Mouse (Mus musculus) megakaryocyte-erythroid progenitor cell, adult 5-6 weeks (primary cell): ENCODE data around the gene Rcan2. TPM values are rescaled to one million over a fixed set of nuclear protein-coding genes. Genes with fewer than 3 reads are reported as not detected.
"Not testable (repeated sequence)": the region's sequence is repeated elsewhere in the genome, so short reads cannot be mapped to it uniquely, and the experiment has no call there.

ENCODE experiments used
- ATAC-seq: replicated peaks from 2 replicates; pipeline ENCODE4 v1.8.0; 2016; ENCODE audit warnings: mild to moderate bottlenecking, inconsistent platforms; ENCODE audit not compliant: severe bottlenecking, poor library complexity, low FRiP score, low TSS enrichment
- total RNA-seq, 2 experiments: library from RNA; stranded (forward) in 1 of 2; stranded (reverse) in 1 of 2; fragments of 200-1000, 215-1000 nt in 1 of 2; fragments of >200 nt in 1 of 2; fragmentation: Nextera tagmentation in 1 of 2; gene quantifications; 2 replicates each; pipeline ENCODE4 v1.2.3; 2014 to 2017

The Rcan2 gene
- total RNA-seq, 2 experiments from 2014 or later, result not detected

- ATAC-seq, result no peak
These were observed 21.5 kb downstream of the Rcan2 start for GRCm38 (mm10) chr17:43822630-43823029.

GRCm38 (mm10) chr17:43824781-43825410 is 23.7 kb downstream of the Rcan2 start:
- ATAC-seq, result no peak

- ATAC-seq, result not testable (repeated sequence)
These were observed 24.2 kb downstream of the Rcan2 start for GRCm38 (mm10) chr17:43825411-43825785.

- ATAC-seq, result no peak
These were observed 26.1 kb downstream of the Rcan2 start for GRCm38 (mm10) chr17:43827261-43827660.

- no peak for ATAC-seq
These were observed 31.4 kb downstream of the Rcan2 start for GRCm38 (mm10) chr17:43832401-43833124.

GRCm38 (mm10) chr17:43840208-43840607 is 39.1 kb downstream of the Rcan2 start:
- no peak for ATAC-seq

GRCm38 (mm10) chr17:43846714-43847113 is 45.6 kb downstream of the Rcan2 start:
- no peak for ATAC-seq

- no peak for ATAC-seq
These were observed 47.8 kb downstream of the Rcan2 start for GRCm38 (mm10) chr17:43848903-43849302.

GRCm38 (mm10) chr17:43855132-43855531 is 54.0 kb downstream of the Rcan2 start:
- no peak for ATAC-seq

GRCm38 (mm10) chr17:43856081-43856480 is 54.9 kb downstream of the Rcan2 start:
- ATAC-seq, result no peak

- no peak for ATAC-seq
These were observed 67.7 kb downstream of the Rcan2 start for GRCm38 (mm10) chr17:43868808-43869207.

GRCm38 (mm10) chr17:43869677-43870076 is 68.5 kb downstream of the Rcan2 start:
- no peak for ATAC-seq

- ATAC-seq, result no peak
These were observed 73.3 kb downstream of the Rcan2 start for GRCm38 (mm10) chr17:43874417-43874816.

- ATAC-seq, result no peak
These were observed 76.3 kb downstream of the Rcan2 start for GRCm38 (mm10) chr17:43877425-43877824.

- peak; percentile 78 for ATAC-seq
These were observed 81.9 kb downstream of the Rcan2 start for GRCm38 (mm10) chr17:43883016-43883415.

- no peak for ATAC-seq
These were observed 85.1 kb downstream of the Rcan2 start for GRCm38 (mm10) chr17:43886262-43886661.

- ATAC-seq, result no peak
These were observed 86.8 kb downstream of the Rcan2 start for GRCm38 (mm10) chr17:43887931-43888330.

GRCm38 (mm10) chr17:43897346-43897745 is 96.2 kb downstream of the Rcan2 start:
- no peak for ATAC-seq

- ATAC-seq, result no peak
These were observed 98.4 kb downstream of the Rcan2 start for GRCm38 (mm10) chr17:43899405-43900092.

GRCm38 (mm10) chr17:43900133-43900532 is 99.0 kb downstream of the Rcan2 start:
- ATAC-seq, result peak; percentile 97

GRCm38 (mm10) chr17:43901474-43901873 is 100.3 kb downstream of the Rcan2 start:
- no peak for ATAC-seq
